Mouse (Mus musculus) embryonic facial prominence, embryonic 10.5 days (tissue): ENCODE measurements at regions not wholly inside any gene's neighbourhood (a gene's known extent, or its start where the extent isn't known, plus 50 kb on each side); places are given as distances from the start of the nearest gene placed in this dataset.
"Not testable (repeated sequence)": the region's sequence is repeated elsewhere in the genome, so short reads cannot be mapped to it uniquely, and the experiment has no call there.

Source experiments
- DNase-seq: peaks from one replicate; pipeline ENCODE4 v3.0.0-alpha.2; 2017; ENCODE audit warnings: low spot score
- H3K27ac ChIP-seq: fragments of 300-500 bp; sonication (generic); replicated peaks from 2 replicates; pipeline ENCODE4 v1.5.1; 2016; ENCODE audit warnings: mild to moderate bottlenecking
- H3K27me3 ChIP-seq: fragments of 300-500 bp; sonication (generic); replicated peaks from 2 replicates; pipeline ENCODE4 v1.6.1; 2016; ENCODE audit warnings: low read depth, mild to moderate bottlenecking; ENCODE audit not compliant: poor library complexity, severe bottlenecking
- H3K36me3 ChIP-seq: fragments of 300-500 bp; sonication (generic); replicated peaks from 2 replicates; pipeline ENCODE4 v1.6.1; 2016; ENCODE audit warnings: mild to moderate bottlenecking, moderate library complexity
- H3K4me1 ChIP-seq: fragments of 300-500 bp; sonication (generic); 2 replicates; pipeline ENCODE4 v1.6.1; 2016
- H3K4me3 ChIP-seq: fragments of 300-500 bp; sonication (generic); 2 replicates; pipeline ENCODE4 v1.5.1; 2016; ENCODE audit warnings: mild to moderate bottlenecking, moderate library complexity
- H3K9me3 ChIP-seq: fragments of 300-500 bp; sonication (generic); 2 replicates; pipeline ENCODE4 v1.6.1; 2016; ENCODE audit warnings: mild to moderate bottlenecking
- WGBS: fragments of 180-500 bp; shearing (Covaris S2); methylation state at CpG from one replicate; pipeline ENCODE4 v1.1.7; 2016; 5-methylcytosine and 5-hydroxymethylcytosine counted together

DNA sequence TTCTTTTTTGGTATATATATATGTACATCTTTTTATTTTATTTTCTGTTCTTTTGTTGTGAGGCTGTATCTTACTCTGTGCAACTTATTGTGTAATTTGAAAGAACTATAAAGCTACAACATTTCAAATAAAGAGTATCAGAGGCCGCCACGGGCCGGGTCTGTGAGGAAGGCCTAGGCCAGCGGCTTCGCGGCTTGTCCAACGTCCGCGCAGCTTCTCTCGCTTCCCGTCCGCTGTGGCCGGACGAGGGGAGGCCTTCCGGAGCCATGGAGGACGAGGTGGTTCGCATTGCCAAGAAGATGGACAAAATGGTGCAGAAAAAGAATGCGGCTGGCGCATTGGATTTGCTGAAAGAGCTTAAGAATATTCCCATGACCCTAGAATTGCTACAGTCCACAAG lies 167.4 kb downstream of the Kif21a start:
- WGBS, result 97% methylated on average over 19 of the region's 19 CpGs
- H3K27me3 ChIP-seq, H3K4me1 ChIP-seq, H3K4me3 ChIP-seq, H3K9me3 ChIP-seq, DNase-seq, H3K27ac ChIP-seq, H3K36me3 ChIP-seq: not testable (repeated sequence)

DNA sequence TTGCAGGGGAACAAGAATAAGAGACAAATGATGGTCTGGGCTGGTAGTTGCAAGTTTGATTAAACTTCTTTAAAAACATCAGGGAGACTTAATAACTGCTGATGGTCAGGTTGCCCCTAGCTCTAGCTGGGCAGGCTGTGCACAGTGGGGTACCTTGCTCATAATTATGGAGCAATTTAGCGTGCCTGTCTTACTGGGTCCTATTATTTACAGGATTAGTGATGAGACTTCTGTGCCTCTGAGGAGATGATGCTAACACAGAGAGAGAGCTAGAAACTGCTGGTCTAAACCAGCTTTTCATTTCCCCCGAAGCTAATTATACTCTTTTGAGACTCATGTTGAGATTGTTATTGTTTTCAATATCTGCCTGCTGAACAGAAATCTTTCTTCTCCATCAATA lies 180.3 kb downstream of the Kif21a start:
- Histone ChIP-seq H3K4me1 (no peaks in the 10 kb centered on the region), H3K36me3 (no peaks in the 10 kb centered on the region), H3K27me3 (no peaks in the 10 kb centered on the region), H3K27ac (no peak overlapping the region), H3K9me3 (no peaks in the 10 kb centered on the region), H3K4me3 (no peak overlapping the region)
- DNase-seq, result no peak
- 48% methylated on average over 2 of the region's 2 CpGs for WGBS

- H3K4me3 ChIP-seq, H3K4me1 ChIP-seq, DNase-seq, H3K9me3 ChIP-seq, H3K36me3 ChIP-seq, H3K27ac ChIP-seq, H3K27me3 ChIP-seq: not testable (repeated sequence)
- 88% methylated on average over 1 of the region's 4 CpGs for WGBS
These were observed 174.5 kb upstream of the Cpne8 start for GRCm38 (mm10) chr15:90853763-90854162.

DNA sequence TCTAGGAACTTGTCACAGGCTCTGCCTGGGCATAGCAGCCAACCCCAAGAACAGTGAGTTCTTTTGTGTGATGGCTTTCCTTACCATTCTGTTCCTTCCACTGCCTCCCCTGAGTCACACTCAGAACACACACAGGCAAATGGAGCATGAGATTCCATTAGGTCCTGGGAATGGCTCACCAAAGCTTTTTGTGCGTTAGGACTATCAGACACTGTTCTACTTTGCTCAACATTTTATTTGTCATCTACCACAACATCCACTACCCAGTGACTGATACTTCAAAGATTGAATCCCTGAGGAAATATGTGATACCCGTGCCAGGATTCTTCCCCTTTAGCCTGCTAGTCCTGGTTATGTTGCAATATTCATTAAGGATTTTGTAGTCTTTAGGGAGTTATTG lies 172.8 kb upstream of the Cpne8 start:
- WGBS, result 90% methylated on average over 2 of the region's 2 CpGs

DNA sequence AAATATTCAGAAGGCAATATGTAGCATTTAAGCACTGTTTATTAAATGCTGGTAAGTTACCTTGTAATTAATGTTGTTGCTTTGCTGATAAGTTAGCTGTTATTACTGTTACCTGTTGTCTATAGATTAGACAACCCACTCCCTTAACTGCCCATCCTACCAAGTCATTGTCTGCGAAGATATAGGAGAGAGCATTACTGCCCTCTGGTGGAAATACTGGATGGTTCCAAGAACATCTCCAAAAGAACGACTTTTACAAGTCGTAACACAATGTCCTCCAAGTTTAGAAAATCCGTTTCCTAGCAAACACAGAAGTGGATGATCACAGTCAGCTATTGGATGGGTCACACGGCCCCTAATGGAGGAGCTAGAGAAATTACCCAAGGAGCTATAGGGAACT lies 162.2 kb upstream of the Cpne8 start:
- DNase-seq, result no peak
- no peaks in the 10 kb centered on the region for H3K27me3 ChIP-seq
- H3K9me3 ChIP-seq, result no peaks in the 10 kb centered on the region
- H3K4me1 ChIP-seq, result no peaks in the 10 kb centered on the region
- WGBS, result 34% methylated on average over 5 of the region's 5 CpGs
- no peak overlapping the region for H3K4me3 ChIP-seq
- no peaks in the 10 kb centered on the region for H3K36me3 ChIP-seq
- no peak overlapping the region for H3K27ac ChIP-seq

More for the DNA sequence above, 172.8 kb upstream of the Cpne8 start:
- Histone ChIP-seq H3K36me3 (no peaks in the 10 kb centered on the region), H3K4me3 (no peak overlapping the region), H3K4me1 (no peaks in the 10 kb centered on the region), H3K27me3 (no peaks in the 10 kb centered on the region), H3K9me3 (no peaks in the 10 kb centered on the region), H3K27ac (no peak overlapping the region)
- DNase-seq, result no peak

DNA sequence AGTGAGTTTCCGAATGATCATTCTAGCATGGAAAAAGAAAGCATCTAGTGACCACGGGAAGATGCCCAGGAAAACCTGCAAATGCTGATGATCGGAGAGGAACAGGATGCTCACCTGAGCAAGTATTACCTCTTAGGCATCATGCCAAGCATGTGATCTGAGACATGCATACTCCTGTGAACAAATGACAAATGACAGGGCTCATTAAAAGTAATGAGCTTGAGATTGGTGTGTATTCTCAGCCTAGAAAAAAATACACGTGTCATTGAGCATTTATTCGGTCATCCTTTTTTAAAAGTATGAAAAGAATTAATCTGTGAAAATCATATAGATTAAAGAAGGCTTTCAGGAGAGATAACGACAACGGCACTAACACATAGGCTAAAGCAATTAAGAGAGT lies 156.4 kb upstream of the Cpne8 start:
- 76% methylated on average over 7 of the region's 7 CpGs for WGBS
- Histone ChIP-seq H3K9me3 (no peaks in the 10 kb centered on the region), H3K27me3 (no peaks in the 10 kb centered on the region), H3K36me3 (no peaks in the 10 kb centered on the region), H3K4me1 (no peaks in the 10 kb centered on the region), H3K4me3 (no peak overlapping the region), H3K27ac (no peak overlapping the region)
- no peak for DNase-seq

DNA sequence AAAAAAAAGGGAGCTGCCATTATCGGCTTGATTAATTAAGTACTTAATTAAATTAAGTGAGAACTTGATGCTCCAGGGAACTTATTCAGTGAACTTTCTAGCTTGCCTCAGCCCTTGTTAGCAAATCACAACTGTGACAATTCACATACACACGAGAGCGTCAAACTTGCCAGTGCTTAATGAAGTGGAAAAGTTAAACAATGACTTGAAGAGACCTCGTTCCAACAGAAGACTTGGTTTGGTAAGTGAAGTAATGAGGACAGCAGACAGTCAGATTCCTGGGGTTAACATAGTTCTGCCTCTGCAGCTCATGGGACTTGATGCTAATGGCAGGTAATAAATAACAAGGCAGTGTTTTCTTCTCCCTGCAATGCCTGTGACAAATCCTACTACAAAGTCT lies 148.6 kb upstream of the Cpne8 start:
- Histone ChIP-seq H3K4me1 (no peaks in the 10 kb centered on the region), H3K36me3 (no peaks in the 10 kb centered on the region), H3K4me3 (no peak overlapping the region), H3K27ac (no peak overlapping the region), H3K9me3 (no peaks in the 10 kb centered on the region), H3K27me3 (no peaks in the 10 kb centered on the region)
- no peak for DNase-seq
- WGBS, result 19% methylated on average over 4 of the region's 4 CpGs

DNA sequence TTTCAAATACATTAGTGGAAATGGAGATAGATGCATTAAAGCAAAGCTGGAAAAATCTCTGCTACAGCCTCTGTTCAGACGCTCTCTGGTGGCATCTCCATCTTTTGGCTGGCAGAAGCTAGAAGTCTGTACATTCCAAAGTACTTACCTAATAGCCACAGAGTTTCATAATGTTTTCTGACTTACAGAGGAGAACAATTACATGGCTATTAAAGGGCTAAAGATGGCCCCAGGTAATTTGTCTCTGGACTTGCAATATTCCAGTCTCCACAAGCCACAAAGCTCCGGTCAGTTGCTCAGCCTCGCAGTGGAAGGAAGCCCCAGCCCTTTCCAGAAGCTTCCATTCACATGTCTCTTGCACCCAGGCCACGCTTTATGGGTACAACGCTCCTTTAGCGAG lies 143.1 kb upstream of the Cpne8 start:
- 0 out of 2 replicates have a peak, but pooled peaks cover 7% of the 10 kb centered on the region for H3K4me1 ChIP-seq
- H3K27me3 ChIP-seq, result no peaks in the 10 kb centered on the region

DNA sequence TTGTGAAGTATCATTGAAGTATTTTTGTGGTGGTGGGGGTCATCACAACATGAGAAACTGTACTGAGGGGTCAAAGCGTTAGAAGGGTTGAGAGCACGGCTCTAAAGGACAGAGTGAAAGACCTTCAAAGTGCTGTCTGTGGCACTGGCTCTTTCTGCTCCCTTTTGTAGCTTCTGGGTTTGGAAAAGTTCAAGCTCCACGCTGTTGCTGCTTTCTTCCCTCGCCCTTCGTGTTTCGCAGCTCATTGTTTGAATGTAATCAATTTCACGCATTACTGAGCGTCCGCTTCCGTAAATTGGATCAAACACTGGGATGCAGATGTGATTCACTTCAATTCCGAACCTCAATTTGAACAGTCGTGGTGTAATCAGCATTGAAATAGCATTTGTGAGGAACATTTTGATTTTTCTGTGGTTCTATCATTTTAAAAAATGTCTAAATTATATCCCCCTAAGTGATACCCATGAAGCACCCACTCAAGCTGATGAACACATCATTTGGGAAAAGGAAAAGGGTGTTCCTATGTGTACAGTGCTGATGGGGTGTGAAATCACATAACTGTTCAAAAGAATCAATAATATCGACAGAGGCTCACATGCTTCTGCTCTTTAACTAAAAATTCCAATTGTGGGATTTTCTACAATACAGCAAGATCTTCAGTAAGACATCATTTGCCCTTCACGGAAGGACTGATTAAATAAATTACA lies 140.9 kb upstream of the Cpne8 start:
- no peaks in the 10 kb centered on the region for H3K36me3 ChIP-seq
- no peaks in the 10 kb centered on the region for H3K27me3 ChIP-seq
- 0 out of 2 replicates have a peak, but pooled peaks cover 7% of the 10 kb centered on the region for H3K4me1 ChIP-seq
- no peaks in the 10 kb centered on the region for H3K9me3 ChIP-seq
- DNase-seq, result no peak
- H3K27ac ChIP-seq, result no peak overlapping the region
- H3K4me3 ChIP-seq, result no peak overlapping the region
- 39% methylated on average over 14 of the region's 14 CpGs for WGBS

More for the DNA sequence above, 143.1 kb upstream of the Cpne8 start:
- no peaks in the 10 kb centered on the region for H3K36me3 ChIP-seq
- no peak for DNase-seq
- H3K27ac ChIP-seq, result no peak overlapping the region
- no peaks in the 10 kb centered on the region for H3K9me3 ChIP-seq
- H3K4me3 ChIP-seq, result no peak overlapping the region
- 88% methylated on average over 6 of the region's 6 CpGs for WGBS

- no peak overlapping the region for H3K27ac ChIP-seq
- DNase-seq, result no peak
- 0 out of 2 replicates have a peak, but pooled peaks cover 7% of the 10 kb centered on the region for H3K4me1 ChIP-seq
- H3K4me3 ChIP-seq, result no peak overlapping the region
- H3K27me3 ChIP-seq, result no peaks in the 10 kb centered on the region
- no peaks in the 10 kb centered on the region for H3K36me3 ChIP-seq
- no peaks in the 10 kb centered on the region for H3K9me3 ChIP-seq
- 81% methylated on average over 4 of the region's 4 CpGs for WGBS
These were observed 138.9 kb upstream of the Cpne8 start for GRCm38 (mm10) chr15:90818161-90818560.

DNA sequence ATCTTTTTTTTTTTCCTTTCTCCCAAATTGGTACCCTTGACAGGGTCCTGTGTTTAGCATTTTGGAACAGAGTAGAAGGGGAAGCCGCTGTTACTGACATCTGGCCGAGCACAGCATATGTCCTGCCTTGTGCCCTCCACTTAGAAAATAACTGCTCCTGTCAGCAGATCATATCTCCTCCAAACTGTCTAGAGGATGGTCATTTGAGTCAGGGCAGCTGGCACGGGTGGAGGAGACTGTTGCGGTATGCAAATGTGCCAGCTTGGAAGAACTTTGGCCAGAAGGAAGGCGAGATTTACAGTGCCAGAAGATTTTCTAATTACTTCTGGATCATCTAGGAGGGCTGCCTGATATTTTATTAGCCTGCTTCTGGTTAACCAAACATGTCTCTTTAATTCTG lies 134.7 kb upstream of the Cpne8 start:
- H3K9me3 ChIP-seq, result no peaks in the 10 kb centered on the region
- 84% methylated on average over 5 of the region's 5 CpGs for WGBS
- no peaks in the 10 kb centered on the region for H3K27me3 ChIP-seq

DNA sequence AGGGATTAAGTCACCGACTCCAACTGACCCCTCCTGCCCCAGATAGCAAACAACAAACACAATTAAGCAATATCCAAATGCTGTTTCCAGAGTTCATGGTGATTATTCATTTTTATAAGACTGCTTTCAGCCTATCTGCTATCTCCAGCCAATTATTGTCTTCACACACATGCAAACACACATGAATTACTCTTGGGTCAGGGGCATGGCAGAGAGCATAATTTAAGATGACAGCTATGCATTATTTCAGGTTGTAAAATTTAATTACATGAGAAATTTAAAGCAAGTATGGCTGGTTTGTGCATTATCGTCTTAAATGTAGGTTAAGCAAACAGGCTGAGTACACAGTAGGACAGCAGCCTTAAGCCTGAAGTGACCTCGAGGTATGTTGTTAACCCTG lies 131.1 kb upstream of the Cpne8 start:
- Histone ChIP-seq H3K27me3 (no peaks in the 10 kb centered on the region), H3K4me3 (no peak overlapping the region), H3K36me3 (no peaks in the 10 kb centered on the region), H3K9me3 (no peaks in the 10 kb centered on the region), H3K4me1 (no peaks in the 10 kb centered on the region), H3K27ac (no peak overlapping the region)
- DNase-seq, result no peak
- WGBS, result 80% methylated on average over 3 of the region's 3 CpGs

More for the DNA sequence above, 134.7 kb upstream of the Cpne8 start:
- no peak for DNase-seq
- no peaks in the 10 kb centered on the region for H3K4me1 ChIP-seq
- no peaks in the 10 kb centered on the region for H3K36me3 ChIP-seq
- H3K27ac ChIP-seq, result no peak overlapping the region
- H3K4me3 ChIP-seq, result no peak overlapping the region

DNA sequence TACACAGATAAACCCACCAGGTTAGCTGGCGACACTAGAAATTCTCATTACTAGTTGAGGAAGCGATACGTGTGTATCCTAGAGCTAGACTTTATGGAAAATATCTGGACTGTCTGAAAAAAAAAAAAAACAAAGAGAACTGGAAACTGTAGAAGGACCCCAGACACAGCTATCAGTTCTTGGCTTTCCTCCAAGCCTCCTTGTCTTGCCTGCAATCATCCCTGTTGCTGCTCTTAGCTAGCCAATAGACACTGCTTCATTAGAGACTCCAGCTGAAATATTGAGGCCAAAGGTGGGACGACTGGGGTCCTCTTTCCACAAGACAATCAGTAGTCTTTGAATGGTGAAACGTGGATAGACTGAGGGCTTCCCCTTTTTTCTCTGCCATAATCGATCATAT lies 129.0 kb upstream of the Cpne8 start:
- H3K9me3 ChIP-seq, result no peaks in the 10 kb centered on the region
- no peaks in the 10 kb centered on the region for H3K27me3 ChIP-seq
- no peaks in the 10 kb centered on the region for H3K4me1 ChIP-seq
- WGBS, result 89% methylated on average over 6 of the region's 6 CpGs
- H3K36me3 ChIP-seq, result no peaks in the 10 kb centered on the region
- DNase-seq, result no peak
- no peak overlapping the region for H3K27ac ChIP-seq
- H3K4me3 ChIP-seq, result no peak overlapping the region
